Comparison of ENCODE assay signal across 8 mouse cellular contexts in the genomic region with DNA sequence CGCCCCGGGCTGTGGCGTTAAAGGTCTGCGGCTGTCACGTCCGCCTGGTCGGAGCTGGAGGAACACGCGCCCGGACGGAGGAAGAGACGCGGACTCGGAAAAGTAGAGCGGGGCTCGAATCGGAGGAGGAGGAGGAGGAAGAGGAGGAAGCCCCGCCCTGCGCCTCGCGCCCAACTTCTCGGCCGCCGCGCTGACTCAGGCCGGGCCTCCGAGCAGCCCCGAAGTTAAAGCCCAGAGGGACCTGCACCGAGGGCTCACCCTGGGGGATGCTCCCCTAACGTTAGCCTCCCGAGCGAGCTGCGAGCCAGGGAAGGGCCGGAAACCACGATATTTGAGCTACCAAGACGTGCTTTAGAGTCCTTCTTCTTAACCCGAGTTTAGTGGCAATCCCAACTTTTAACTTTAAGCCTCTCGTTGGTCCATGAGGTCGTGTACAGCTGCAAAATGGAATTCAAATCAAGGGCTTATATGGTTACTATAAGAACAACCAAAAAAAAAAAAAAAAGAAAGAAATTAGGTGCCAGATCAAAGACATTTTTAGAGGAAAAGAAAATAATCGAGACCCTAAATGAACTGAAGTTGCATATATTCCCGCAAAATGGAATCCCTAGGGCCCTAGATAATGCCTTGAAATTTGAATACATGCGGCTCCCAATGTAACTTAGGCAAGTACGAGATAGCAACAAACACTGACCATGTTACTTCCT. TPM values are rescaled to one million over a fixed set of nuclear protein-coding genes. Genes with fewer than 3 reads are reported as not detected.
A peak's percentile ranks its signal among the peaks of the same experiment; 100 is the strongest.
DNase-seq lines count a peak whose midpoint lies in the region; ATAC-seq and TF ChIP-seq lines count a peak whose summit lies in the region.

A gene (minus strand): TSS at position 121 of the 707 bp plus-strand sequence.

- POLR2A ChIA-PET in Patski (lab: Charles Lee) = interaction anchor here (1.0 to 1.1 kb wide), 2 partner anchors 13 to 92 kb away, joined by 3 read pairs; no protein-coding TSS in a partner anchor

- CTCF ChIA-PET in Patski (lab: Charles Lee) = no interaction called here

- H3K4me2 ChIP-seq in hindbrain, embryonic 15.5 days = peak within 1 kb of the TSS; percentile 84

- peak within 1 kb of the TSS; percentile 98 for H3K9ac ChIP-seq in hindbrain, embryonic 15.5 days

- in situ Hi-C loops in Patski (cut with MboI; ENCODE audit: low pct_unique_long_range_greater_than_20kb) = no loop called here

- no peak for TF ChIP-seq CTCF in Patski (IDR thresholded peaks at IDR 0.05)
- no peak for TF ChIP-seq CTCF in gastrocnemius, adult 2 months (IDR thresholded peaks at IDR 0.05)

- no peaks in the 10 kb centered on the region for H3K9me3 ChIP-seq in hindbrain, embryonic 15.5 days

- no peaks in the 10 kb centered on the region for H3K27me3 ChIP-seq in Patski
- no peaks in the 10 kb centered on the region for H3K27me3 ChIP-seq in hindbrain, embryonic 15.5 days

- peak; percentile 7 for DNase-seq in Patski (ENCODE audit: low read depth, low spot score)
- DNase-seq in cerebellum, postnatal 4 days (ENCODE audit: low spot score in 2 of 2) = peak; percentile 40 to 68
- DNase-seq in gastrocnemius, adult 2 months = peak; percentile 92
- DNase-seq in left cerebral cortex, adult 11 months (ENCODE audit: low spot score) = peak; percentile 52
- DNase-seq in lung, postnatal 36 days = peak; percentile 90
- DNase-seq in right cerebral cortex, adult 2 months (ENCODE audit: low spot score in 2 of 2) = peak; percentile 74 to 78
- DNase-seq in urinary bladder, adult 2 months (ENCODE audit: low spot score) = no peak

- peak within 1 kb of the TSS; percentile 99 for H3K27ac ChIP-seq in gastrocnemius, adult 2 months
- H3K27ac ChIP-seq in hindbrain, embryonic 15.5 days (replicated peaks) = peak within 1 kb of the TSS; percentile 97

- H3K4me1 ChIP-seq in hindbrain, embryonic 15.5 days (replicated peaks) = peaks cover 20% of the 10 kb centered on the region

- intact Hi-C loops in gastrocnemius, adult 2 months (cut with DNase I) = loop anchor here (5.0 kb wide), 2 partner anchors 35 to 75 kb away; a partner anchor contains a TSS

- no peaks in the 10 kb centered on the region for H3K36me3 ChIP-seq in hindbrain, embryonic 15.5 days

- WGBS in hindbrain, embryonic 15.5 days = 2% methylated on average over 40 of the region's 43 CpGs

- peak within 1 kb of the TSS; percentile 97 for H3K4me3 ChIP-seq in gastrocnemius, adult 2 months
- peak within 1 kb of the TSS; percentile 94 for H3K4me3 ChIP-seq in hindbrain, embryonic 15.5 days

- peak; percentile 68 for ATAC-seq in Patski
- ATAC-seq in hindbrain, embryonic 15.5 days (ENCODE audit: low FRiP score, low read depth) = peak; percentile 62; the same call in 1 of the 2 replicates

RNA-seq across cellular contexts. Expression of the gene that starts here (rescaled TPM):
- 37.8 TPM for polyA plus RNA-seq in Patski (2021)
- total RNA-seq in gastrocnemius, adult 2 months (2021) = 100 to 1,000 TPM; 283 to 349 TPM
- 32.0 and 34.7 TPM in 2 replicates for polyA plus RNA-seq in hindbrain, embryonic 15.5 days (2015; fragmentation: Nextera tagmentation; extraction: Ambion mirVana)
- 25.0 and 31.5 TPM in 2 replicates for polyA plus RNA-seq in urinary bladder, adult 2 months (2012; rRNA removed)
